Mouse (Mus musculus) kidney, embryonic 15.5 days (tissue): ENCODE measurements around the gene Cep128. TPM values are rescaled to one million over a fixed set of nuclear protein-coding genes. Genes with fewer than 3 reads are reported as not detected.

ENCODE experiments used
- ATAC-seq: fragments of 200-750 bp; cut with Nextera tagmentation; replicated peaks from 2 replicates; pipeline ENCODE4 v1.8.0; 2017; ENCODE audit warnings: moderate TSS enrichment; ENCODE audit not compliant: low FRiP score
- H3K27ac ChIP-seq: fragments of 300-500 bp; sonication (generic); 2 replicates; pipeline ENCODE4 v1.5.1; 2015; ENCODE audit warnings: mild to moderate bottlenecking, inconsistent platforms
- H3K27me3 ChIP-seq: fragments of 300-500 bp; sonication (generic); 2 replicates; pipeline ENCODE4 v1.6.1; 2015; ENCODE audit warnings: inconsistent platforms
- H3K36me3 ChIP-seq: fragments of 300-500 bp; sonication (generic); 2 replicates; pipeline ENCODE4 v1.6.1; 2015; ENCODE audit warnings: inconsistent platforms
- H3K4me1 ChIP-seq: fragments of 300-500 bp; sonication (generic); 2 replicates; pipeline ENCODE4 v1.6.1; 2015; ENCODE audit warnings: inconsistent platforms
- H3K4me2 ChIP-seq: fragments of 300-500 bp; sonication (generic); 2 replicates; pipeline ENCODE4 v1.6.1; 2015; ENCODE audit warnings: moderate library complexity, mild to moderate bottlenecking, inconsistent platforms
- H3K4me3 ChIP-seq: fragments of 300-500 bp; sonication (generic); replicated peaks from 2 replicates; pipeline ENCODE4 v1.5.1; 2015; ENCODE audit warnings: mild to moderate bottlenecking, inconsistent platforms
- H3K9ac ChIP-seq: fragments of 300-500 bp; sonication (generic); 2 replicates; pipeline ENCODE4 v1.6.1; 2015; ENCODE audit warnings: mild to moderate bottlenecking, inconsistent platforms
- H3K9me3 ChIP-seq: fragments of 300-500 bp; sonication (generic); replicated peaks from 2 replicates; pipeline ENCODE4 v1.6.1; 2016; ENCODE audit warnings: inconsistent platforms
- WGBS: fragments of 180-500 bp; shearing (Covaris S2); methylation state at CpG from one replicate; pipeline ENCODE4 v1.1.7; 2015; ENCODE audit warnings: mixed read lengths; 5-methylcytosine and 5-hydroxymethylcytosine counted together
- polyA plus RNA-seq: library from polyadenylated mRNA; unstranded; fragments of >200 nt; fragmentation: Nextera tagmentation; extraction: Ambion mirVana; gene quantifications from 2 replicates; pipeline ENCODE4 v1.2.1, GENCODE M21; 2015

The Cep128 gene
- polyA plus RNA-seq, 1 experiment from 2014 or later, result 8.9 TPM

GRCm38 (mm10) chr12:91305038-91305437 lies 79.2 kb downstream of the Cep128 start:
- Histone ChIP-seq H3K4me2 (no peak overlapping the region), H3K27me3 (no peaks in the 10 kb centered on the region), H3K9me3 (no peaks in the 10 kb centered on the region), H3K27ac (no peak overlapping the region), H3K4me3 (no peak overlapping the region), H3K4me1 (no peaks in the 10 kb centered on the region), H3K9ac (no peak overlapping the region), H3K36me3 (no peaks in the 10 kb centered on the region)
- ATAC-seq, result no peak
- WGBS, result 43% methylated on average over 5 of the region's 5 CpGs

GRCm38 (mm10) chr12:91298700-91299099 lies 85.5 kb downstream of the Cep128 start:
- WGBS, result 94% methylated on average over 6 of the region's 6 CpGs

GRCm38 (mm10) chr12:91295870-91296269 lies 88.3 kb downstream of the Cep128 start:
- Histone ChIP-seq H3K27ac (no peak overlapping the region), H3K4me2 (no peak overlapping the region), H3K4me3 (no peak overlapping the region), H3K9me3 (no peaks in the 10 kb centered on the region), H3K4me1 (no peaks in the 10 kb centered on the region), H3K36me3 (peaks cover 9% of the 10 kb centered on the region; the same call in 1 of the 2 replicates), H3K9ac (no peak overlapping the region), H3K27me3 (no peaks in the 10 kb centered on the region)
- WGBS, result 93% methylated on average over 7 of the region's 7 CpGs
- no peak for ATAC-seq

More at GRCm38 (mm10) chr12:91298700-91299099, 85.5 kb downstream of the Cep128 start:
- H3K4me3 ChIP-seq, result no peak overlapping the region
- H3K36me3 ChIP-seq, result peaks cover 9% of the 10 kb centered on the region; the same call in 1 of the 2 replicates
- no peaks in the 10 kb centered on the region for H3K9me3 ChIP-seq
- no peaks in the 10 kb centered on the region for H3K4me1 ChIP-seq
- H3K27ac ChIP-seq, result no peak overlapping the region
- H3K27me3 ChIP-seq, result no peaks in the 10 kb centered on the region
- ATAC-seq, result no peak
- H3K9ac ChIP-seq, result no peak overlapping the region
- no peak overlapping the region for H3K4me2 ChIP-seq

GRCm38 (mm10) chr12:91295436-91295835 lies 88.8 kb downstream of the Cep128 start:
- H3K27me3 ChIP-seq, result no peaks in the 10 kb centered on the region
- no peak overlapping the region for H3K4me3 ChIP-seq
- peaks cover 9% of the 10 kb centered on the region; the same call in 1 of the 2 replicates for H3K36me3 ChIP-seq
- no peak overlapping the region for H3K27ac ChIP-seq
- no peaks in the 10 kb centered on the region for H3K9me3 ChIP-seq
- H3K4me2 ChIP-seq, result no peak overlapping the region
- no peak overlapping the region for H3K9ac ChIP-seq
- H3K4me1 ChIP-seq, result no peaks in the 10 kb centered on the region
- 91% methylated on average over 3 of the region's 3 CpGs for WGBS
- no peak for ATAC-seq

GRCm38 (mm10) chr12:91273936-91274335 lies 110.3 kb downstream of the Cep128 start:
- Histone ChIP-seq H3K27me3 (no peaks in the 10 kb centered on the region), H3K27ac (no peak overlapping the region), H3K4me2 (no peak overlapping the region), H3K4me3 (no peak overlapping the region), H3K9ac (no peak overlapping the region), H3K4me1 (no peaks in the 10 kb centered on the region), H3K36me3 (no peaks in the 10 kb centered on the region), H3K9me3 (no peaks in the 10 kb centered on the region)
- WGBS, result 78% methylated on average over 2 of the region's 2 CpGs
- ATAC-seq, result no peak

- no peaks in the 10 kb centered on the region for H3K9me3 ChIP-seq
- H3K36me3 ChIP-seq, result no peaks in the 10 kb centered on the region
- no peak for ATAC-seq
- no peak overlapping the region for H3K4me3 ChIP-seq
- H3K9ac ChIP-seq, result no peak overlapping the region
- 76% methylated on average over 2 of the region's 2 CpGs for WGBS
- H3K4me1 ChIP-seq, result no peaks in the 10 kb centered on the region
- no peaks in the 10 kb centered on the region for H3K27me3 ChIP-seq
- no peak overlapping the region for H3K27ac ChIP-seq
- H3K4me2 ChIP-seq, result no peak overlapping the region
Observed at GRCm38 (mm10) chr12:91269634-91270033, 114.6 kb downstream of the Cep128 start.

- H3K4me2 ChIP-seq, result no peak overlapping the region
- H3K9ac ChIP-seq, result no peak overlapping the region
- H3K4me3 ChIP-seq, result no peak overlapping the region
- H3K36me3 ChIP-seq, result no peaks in the 10 kb centered on the region
- WGBS, result 74% methylated on average over 3 of the region's 3 CpGs
- H3K4me1 ChIP-seq, result no peaks in the 10 kb centered on the region
- no peak for ATAC-seq
- no peaks in the 10 kb centered on the region for H3K9me3 ChIP-seq
- no peaks in the 10 kb centered on the region for H3K27me3 ChIP-seq
- no peak overlapping the region for H3K27ac ChIP-seq
Observed at GRCm38 (mm10) chr12:91268974-91269373, 115.2 kb downstream of the Cep128 start.

DNA sequence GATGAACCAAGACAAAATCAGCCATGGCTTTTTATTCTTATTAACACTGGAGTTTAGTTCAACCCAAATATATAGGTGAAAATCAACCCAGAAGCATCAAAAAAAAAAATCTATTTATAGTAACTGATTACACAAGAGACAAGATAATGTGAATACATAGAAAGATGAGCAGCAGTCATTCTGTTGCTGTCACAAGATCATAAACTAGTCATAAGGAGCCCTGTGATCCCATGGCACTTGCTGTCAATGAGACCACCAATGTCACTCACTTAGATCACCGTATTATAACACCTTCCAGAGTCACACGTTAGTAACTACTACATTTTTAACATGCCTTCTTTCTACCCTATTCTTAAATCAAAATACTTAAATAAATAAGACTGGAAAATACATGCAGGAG lies 118.2 kb downstream of the Cep128 start:
- Histone ChIP-seq H3K36me3 (no peaks in the 10 kb centered on the region), H3K27ac (no peak overlapping the region), H3K27me3 (no peaks in the 10 kb centered on the region), H3K4me3 (no peak overlapping the region), H3K4me1 (no peaks in the 10 kb centered on the region), H3K4me2 (no peak overlapping the region), H3K9me3 (no peaks in the 10 kb centered on the region), H3K9ac (no peak overlapping the region)
- no peak for ATAC-seq
- 84% methylated on average over 2 of the region's 2 CpGs for WGBS

DNA sequence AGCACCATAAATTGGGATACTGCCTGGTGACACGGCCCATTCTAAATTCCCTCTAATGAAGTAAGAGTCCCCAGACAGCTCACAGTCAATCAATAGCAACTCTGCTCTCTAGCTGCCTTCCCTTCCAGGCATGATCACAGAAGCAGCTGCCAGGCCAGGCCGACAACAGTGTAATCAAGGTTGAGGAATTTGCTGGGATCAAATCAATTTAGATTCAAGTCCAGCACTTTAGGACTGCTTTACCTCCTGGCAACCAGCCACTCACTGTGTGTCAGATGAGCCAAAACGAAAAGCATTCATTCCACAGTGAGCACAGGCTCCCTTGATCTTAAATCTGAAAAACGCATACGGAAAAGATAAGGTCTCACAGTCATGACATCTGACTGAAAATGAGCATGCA lies 118.7 kb downstream of the Cep128 start:
- H3K27me3 ChIP-seq, result no peaks in the 10 kb centered on the region
- no peak overlapping the region for H3K27ac ChIP-seq
- H3K4me2 ChIP-seq, result no peak overlapping the region
- H3K9me3 ChIP-seq, result no peaks in the 10 kb centered on the region
- 70% methylated on average over 5 of the region's 5 CpGs for WGBS
- no peak overlapping the region for H3K9ac ChIP-seq
- H3K4me3 ChIP-seq, result no peak overlapping the region
- no peaks in the 10 kb centered on the region for H3K4me1 ChIP-seq
- no peaks in the 10 kb centered on the region for H3K36me3 ChIP-seq
- ATAC-seq, result no peak

GRCm38 (mm10) chr12:91264828-91265355 lies 119.3 kb downstream of the Cep128 start:
- Histone ChIP-seq H3K4me2 (no peak overlapping the region), H3K27ac (no peak overlapping the region), H3K36me3 (no peaks in the 10 kb centered on the region), H3K4me3 (no peak overlapping the region), H3K4me1 (no peaks in the 10 kb centered on the region), H3K9ac (no peak overlapping the region), H3K9me3 (no peaks in the 10 kb centered on the region), H3K27me3 (no peaks in the 10 kb centered on the region)
- 92% methylated on average over 3 of the region's 3 CpGs for WGBS
- ATAC-seq, result no peak

- no peaks in the 10 kb centered on the region for H3K9me3 ChIP-seq
- peaks cover 4% of the 10 kb centered on the region; the same call in 1 of the 2 replicates for H3K36me3 ChIP-seq
- ATAC-seq, result no peak
- H3K4me3 ChIP-seq, result no peak overlapping the region
- 81% methylated on average over 3 of the region's 3 CpGs for WGBS
- H3K27me3 ChIP-seq, result no peaks in the 10 kb centered on the region
- H3K27ac ChIP-seq, result no peak overlapping the region
- H3K4me2 ChIP-seq, result no peak overlapping the region
- H3K4me1 ChIP-seq, result no peaks in the 10 kb centered on the region
- no peak overlapping the region for H3K9ac ChIP-seq
Observed at GRCm38 (mm10) chr12:91263705-91264104, 120.5 kb downstream of the Cep128 start.

DNA sequence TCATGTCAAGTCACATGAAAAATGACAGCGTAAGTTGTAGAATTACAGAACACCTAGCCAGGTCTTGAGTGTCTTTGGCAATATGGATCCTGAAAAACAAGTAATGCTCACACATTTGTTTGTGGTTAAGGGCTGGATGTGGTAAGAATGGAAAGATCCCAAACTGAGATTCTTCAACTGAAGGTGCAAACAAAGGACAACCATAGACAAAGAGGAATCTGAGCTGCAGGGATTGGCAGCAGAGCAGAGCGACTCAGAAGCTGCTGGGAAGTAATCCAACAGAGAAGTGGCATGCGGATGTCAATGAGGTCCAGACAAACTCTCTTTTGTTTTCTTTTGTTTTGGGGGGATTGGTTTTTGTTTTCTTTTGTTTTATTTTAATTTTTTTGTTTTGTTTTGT lies 121.4 kb downstream of the Cep128 start:
- no peak overlapping the region for H3K4me3 ChIP-seq
- H3K27me3 ChIP-seq, result no peaks in the 10 kb centered on the region
- H3K9ac ChIP-seq, result no peak overlapping the region
- H3K4me2 ChIP-seq, result no peak overlapping the region
- ATAC-seq, result no peak
- WGBS, result 90% methylated on average over 3 of the region's 3 CpGs
- peaks cover 4% of the 10 kb centered on the region; the same call in 1 of the 2 replicates for H3K36me3 ChIP-seq
- H3K4me1 ChIP-seq, result no peaks in the 10 kb centered on the region
- H3K27ac ChIP-seq, result no peak overlapping the region
- H3K9me3 ChIP-seq, result no peaks in the 10 kb centered on the region

GRCm38 (mm10) chr12:91256334-91256733 lies 127.9 kb downstream of the Cep128 start:
- Histone ChIP-seq H3K4me1 (no peaks in the 10 kb centered on the region), H3K9ac (no peak overlapping the region), H3K4me3 (no peak overlapping the region), H3K9me3 (no peaks in the 10 kb centered on the region), H3K27me3 (no peaks in the 10 kb centered on the region), H3K27ac (no peak overlapping the region), H3K36me3 (peaks cover 4% of the 10 kb centered on the region; the same call in 1 of the 2 replicates), H3K4me2 (no peak overlapping the region)
- 87% methylated on average over 7 of the region's 7 CpGs for WGBS
- ATAC-seq, result no peak
